Mouse (Mus musculus) adrenal gland, adult 18-20 months (tissue): ENCODE data around the gene Rfxap. TPM values are rescaled to one million over a fixed set of nuclear protein-coding genes. Genes with fewer than 3 reads are reported as not detected.

ENCODE experiments used
- DNase-seq, 2 experiments: peaks; one replicate each; pipeline ENCODE4 v3.0.0; 2021 to 2022; ENCODE audit warnings: low spot score in 2 of 2
- long read RNA-seq, 2 experiments: library from polyadenylated mRNA; stranded (forward); transcript quantifications; one replicate each; pipeline ENCODE4 v2.0.0; 2021
- total RNA-seq, 2 experiments: library from RNA; stranded (reverse); gene quantifications; 1 replicate in 1 of 2; 2 replicates in 1 of 2; pipeline ENCODE4 v1.2.3; 2021

Rfxap gene
- total RNA-seq, result 10 to 100 TPM; 25.0 to 31.7 TPM
- long read RNA-seq, experiment 1, transcript Rfxap-201 (3 exons, 2,162 nt), result major isoform, 19 of 19 reads
- long read RNA-seq, experiment 1, partial matches to known transcripts, result 0 of 19 reads
- long read RNA-seq, experiment 1, other reads (novel, unspliced or antisense), result 0 of 19 reads
- long read RNA-seq, experiment 2, transcript Rfxap-201 (3 exons, 2,162 nt), result major isoform, 66 of 71 reads
- long read RNA-seq, experiment 2, partial matches to known transcripts, result 1 of 71 reads
- long read RNA-seq, experiment 2, other reads (novel, unspliced or antisense), result 4 of 71 reads

DNA sequence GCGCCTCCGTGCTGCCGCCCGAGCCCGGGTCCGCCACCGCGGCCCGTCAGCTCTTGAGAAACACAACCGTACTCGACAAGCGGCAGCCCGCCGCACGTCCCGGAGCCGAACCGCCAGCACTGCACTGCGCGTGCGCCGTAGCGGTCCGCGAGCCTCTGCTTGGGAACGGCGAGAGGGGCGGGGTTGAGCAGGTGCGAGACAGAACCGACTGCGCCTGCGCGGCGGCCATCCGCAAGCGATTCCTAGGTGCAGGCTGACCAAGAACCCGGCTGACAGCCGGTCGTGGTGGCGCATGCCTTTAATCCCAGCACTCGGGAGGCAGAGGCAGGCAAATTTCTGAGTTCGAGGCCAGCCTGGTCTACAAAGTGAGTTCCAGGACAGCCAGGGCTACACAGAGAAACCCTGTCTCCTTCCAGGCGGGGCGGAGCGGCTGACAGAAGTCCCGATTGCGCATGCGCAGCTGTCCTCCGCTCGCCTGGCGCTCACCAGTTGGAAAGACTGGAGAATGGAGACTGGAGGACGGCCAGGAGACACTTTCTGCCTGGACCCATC lies at the start of gene Rfxap:
Gene Rfxap (minus strand): TSS at position 126 of the 552 bp plus-strand sequence.
- DNase-seq, result peak; percentile 93 to 94

GRCm38 (mm10) chr3:54835421-54835820 lies 27.8 kb upstream of the Rfxap start:
- DNase-seq, result no peak

DNA sequence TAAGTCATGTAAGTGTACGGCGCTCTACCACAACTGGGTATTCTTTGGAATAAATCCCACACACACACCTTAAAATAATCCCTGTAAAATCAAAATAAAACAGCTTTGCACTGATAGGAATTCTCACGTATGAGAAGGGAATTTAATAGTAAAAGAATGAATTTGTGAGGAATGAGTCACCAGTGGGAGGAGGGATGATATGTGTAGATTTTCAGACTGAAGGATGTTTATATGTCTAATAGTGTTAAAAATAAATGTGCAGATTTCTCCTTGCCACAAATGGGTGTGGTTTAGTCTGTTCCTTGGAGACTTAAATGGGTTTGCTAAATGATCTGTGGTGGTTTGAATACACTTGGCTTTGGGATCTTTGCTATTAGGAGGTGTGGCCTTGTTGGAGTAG lies 24.9 kb upstream of the Rfxap start:
- DNase-seq, result no peak

DNA sequence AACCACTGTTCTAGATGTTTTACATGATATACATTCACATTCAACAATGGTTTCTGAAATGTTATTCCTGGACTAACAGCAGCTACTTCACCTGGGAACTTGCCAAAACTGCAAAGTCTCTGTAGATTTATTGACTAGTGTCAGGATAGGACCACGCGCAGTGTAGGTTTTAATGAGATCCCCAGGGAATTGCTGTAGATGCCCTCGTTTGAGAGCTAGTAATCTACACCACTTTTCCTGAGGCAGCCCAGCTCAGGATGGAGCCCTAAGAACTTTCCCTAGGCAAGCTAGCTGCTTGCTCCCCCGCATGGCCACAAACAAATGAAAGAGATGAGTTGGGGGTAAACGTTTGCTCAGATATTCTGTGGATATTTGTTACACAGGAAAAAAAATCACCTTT lies 14.9 kb upstream of the Rfxap start:
- DNase-seq, result no peak

DNA sequence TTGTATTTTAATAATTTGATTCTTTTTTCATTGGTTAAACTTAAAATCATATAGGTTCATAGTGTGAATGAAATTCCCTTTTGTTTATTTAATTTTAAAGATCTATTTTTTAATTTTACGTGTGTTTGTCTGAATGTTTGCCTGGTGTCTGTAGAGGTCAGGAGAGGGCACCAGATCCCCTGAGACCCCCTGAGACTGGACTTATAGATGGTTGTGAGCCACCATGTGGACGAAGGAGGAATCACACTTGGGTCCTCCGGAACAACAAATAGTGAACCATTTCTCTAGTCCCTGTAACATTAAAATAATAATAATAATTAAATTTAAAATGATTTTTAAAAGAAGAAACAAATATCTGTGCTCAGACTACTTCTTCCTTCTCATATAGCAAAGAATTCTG lies 7.7 kb upstream of the Rfxap start:
- peak in 1 of 2 experiments; percentile 33 for DNase-seq

GRCm38 (mm10) chr3:54814622-54815021 lies 7.0 kb upstream of the Rfxap start:
- no peak for DNase-seq

DNA sequence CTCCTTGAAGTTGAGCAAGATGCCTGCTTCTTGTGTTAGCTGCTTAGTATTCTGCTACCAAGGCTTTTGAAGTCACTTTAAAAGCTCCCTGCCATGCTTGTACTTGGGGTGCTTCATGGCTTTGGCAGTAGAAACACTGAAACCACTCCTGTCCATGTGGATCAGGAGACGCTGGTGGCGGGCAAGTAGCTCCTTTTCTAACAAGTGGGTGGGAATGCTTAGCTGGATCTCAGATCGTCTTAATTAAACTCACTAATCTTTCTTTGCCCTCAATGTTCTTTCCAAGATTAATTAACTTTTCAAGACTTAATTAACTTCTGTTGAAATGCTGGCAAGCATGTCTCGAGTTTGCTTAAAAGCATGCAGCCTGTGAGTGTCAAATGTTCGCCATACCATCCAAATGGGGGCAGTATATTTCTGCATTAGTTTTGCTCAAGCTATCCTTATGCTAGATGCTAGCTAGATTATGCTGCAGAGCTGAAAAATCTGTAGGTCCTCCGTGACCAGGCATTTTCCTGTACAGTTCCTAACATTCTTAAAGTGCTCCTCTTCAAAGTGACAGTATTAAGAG lies 5.9 kb upstream of the Rfxap start:
- no peak for DNase-seq

GRCm38 (mm10) chr3:54811616-54812015 lies 4.0 kb upstream of the Rfxap start:
- DNase-seq, result no peak

GRCm38 (mm10) chr3:54809111-54809510 lies 1.5 kb upstream of the Rfxap start:
- no peak for DNase-seq

DNA sequence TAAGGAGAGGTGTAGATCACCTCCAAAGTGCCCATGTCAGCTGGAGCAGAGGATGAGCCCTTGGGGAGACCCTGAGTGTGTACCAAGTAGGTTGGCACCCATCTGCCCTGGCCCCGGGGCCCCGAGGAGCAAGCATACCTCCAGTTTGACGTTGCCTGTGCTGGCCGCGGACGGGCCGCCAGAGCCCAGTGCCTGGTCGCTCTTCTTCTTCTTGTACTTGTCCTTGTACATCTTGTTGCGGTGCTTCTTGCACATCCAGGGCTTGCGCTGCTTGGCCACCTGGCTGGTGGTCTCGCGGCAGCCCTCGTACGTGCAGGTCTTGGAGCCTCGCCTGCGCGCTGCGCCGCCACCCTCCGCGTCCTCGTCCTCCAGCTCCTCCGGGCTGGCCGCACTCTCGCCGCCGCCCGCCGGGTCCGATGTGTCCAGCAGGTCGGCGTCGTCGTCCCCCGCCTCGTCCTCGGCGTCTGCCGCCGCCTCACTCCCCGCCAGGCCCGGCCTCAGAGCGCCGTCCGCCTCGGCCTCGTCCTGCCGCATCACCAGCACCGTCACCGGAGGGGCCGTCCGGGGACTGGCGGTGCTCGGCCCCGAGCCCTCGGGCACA lies 430 bp downstream of the Rfxap start:
- peak in 1 of 2 experiments; percentile 53 for DNase-seq

GRCm38 (mm10) chr3:54803713-54804112 lies 3.9 kb downstream of the Rfxap start:
- no peak for DNase-seq

GRCm38 (mm10) chr3:54797211-54797610 lies 10.4 kb downstream of the Rfxap start:
- peak; percentile 41 to 42 for DNase-seq

DNA sequence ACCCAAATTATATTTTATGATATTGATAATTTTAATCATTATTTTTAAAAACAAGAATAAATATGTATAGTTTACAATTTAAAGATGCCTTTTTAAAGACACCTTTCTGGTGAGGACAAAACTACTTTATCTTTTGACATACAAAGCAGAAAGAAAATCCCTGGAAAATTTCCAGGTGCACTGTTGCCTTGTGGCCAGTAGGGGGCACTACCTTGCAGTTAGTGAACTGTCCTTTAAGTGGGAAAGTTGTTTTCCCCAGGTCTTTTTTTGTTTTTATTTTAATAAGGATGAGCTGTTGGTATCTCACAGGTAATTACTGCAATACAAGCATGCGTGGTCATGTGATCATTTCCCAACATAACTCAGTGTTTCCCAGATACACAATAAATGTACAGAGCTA lies 11.8 kb downstream of the Rfxap start:
- DNase-seq, result no peak

- no peak for DNase-seq
Measured at GRCm38 (mm10) chr3:54795379-54795778, 12.2 kb downstream of the Rfxap start.

DNA sequence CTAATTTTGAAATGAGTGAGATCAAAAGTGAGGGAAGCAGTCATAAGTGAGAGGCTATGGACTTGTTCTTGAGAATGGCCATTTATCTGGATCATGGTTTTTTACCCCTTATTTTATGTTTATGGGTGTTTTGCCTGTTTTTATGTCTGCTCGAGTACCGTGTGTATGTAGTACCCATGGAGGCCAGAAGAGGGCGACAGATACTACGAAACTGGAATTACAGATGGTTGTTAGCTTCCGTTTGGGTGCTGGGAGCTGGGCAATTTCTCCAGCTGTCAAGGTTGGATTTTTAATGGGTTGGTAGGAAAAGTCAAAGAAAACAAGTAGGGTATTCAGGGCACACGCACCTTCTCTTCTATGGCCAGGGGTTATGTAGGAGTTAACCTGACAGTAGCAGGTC lies 13.8 kb downstream of the Rfxap start:
- DNase-seq, result no peak

- no peak for DNase-seq
Measured at GRCm38 (mm10) chr3:54791822-54792677, 15.5 kb downstream of the Rfxap start.

- no peak for DNase-seq
Measured at GRCm38 (mm10) chr3:54790601-54791000, 17.0 kb downstream of the Rfxap start.

GRCm38 (mm10) chr3:54775989-54776631 lies 31.5 kb downstream of the Rfxap start:
- no peak for DNase-seq

- no peak for DNase-seq
Measured at GRCm38 (mm10) chr3:54773613-54774012, 34.0 kb downstream of the Rfxap start.

- no peak for DNase-seq
Measured at GRCm38 (mm10) chr3:54769349-54770275, 38.0 kb downstream of the Rfxap start.
